Mouse (Mus musculus): ENCODE results near the gene Fam131b. TPM values are rescaled to one million over a fixed set of nuclear protein-coding genes. Genes with fewer than 3 reads are reported as not detected.

Gene Fam131b
- polyA plus RNA-seq, 1 experiment: 0.15 TPM

DNA sequence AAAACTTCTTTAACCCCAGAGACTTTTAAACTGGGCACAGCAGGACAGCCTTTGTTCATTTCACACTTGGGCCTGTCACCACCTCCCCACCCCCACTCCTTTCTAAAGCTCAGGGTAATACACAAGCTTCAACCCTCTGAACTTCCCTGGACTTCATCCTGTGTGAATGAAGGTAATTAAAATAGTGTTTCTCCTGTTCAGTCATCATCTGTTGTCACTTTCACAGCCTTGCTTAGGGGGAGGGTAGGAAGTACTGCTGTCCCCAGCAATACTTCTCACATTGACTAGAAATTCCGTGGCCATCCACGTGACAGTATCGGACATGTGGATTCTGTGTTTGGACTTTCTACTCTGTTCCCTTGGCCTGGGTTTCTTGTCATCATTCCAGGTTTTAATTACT is 45.4 kb upstream of the Fam131b start:
- Histone ChIP-seq H3K4me1 (ENCODE audit: control insufficient read depth, insufficient read depth, insufficient read length) (peaks cover 7% of the 10 kb centered on the region), H3K27me3 (ENCODE audit: control insufficient read depth, insufficient read depth, low read length) (no peaks in the 10 kb centered on the region), H3K36me3 (ENCODE audit: control insufficient read depth, insufficient read depth, low read length) (no peaks in the 10 kb centered on the region), H3K27ac (ENCODE audit: insufficient read depth, low read length) (no peak overlapping the region), H3K4me3 (ENCODE audit: extremely low read depth, insufficient read depth, insufficient read length) (no peak overlapping the region)
- no peak for DNase-seq (ENCODE audit: low read depth in 1 of 2, low spot score in 2 of 2)
- TF ChIP-seq CTCF (IDR thresholded peaks at IDR 0.05; ENCODE audit: extremely low read depth, insufficient read depth, insufficient read length, insufficient replicate concordance) (no peak), POLR2A (IDR thresholded peaks at IDR 0.05; ENCODE audit: low read depth, low read length) (no peak)
- 73% methylated on average over 3 of the region's 3 CpGs for WGBS

DNA sequence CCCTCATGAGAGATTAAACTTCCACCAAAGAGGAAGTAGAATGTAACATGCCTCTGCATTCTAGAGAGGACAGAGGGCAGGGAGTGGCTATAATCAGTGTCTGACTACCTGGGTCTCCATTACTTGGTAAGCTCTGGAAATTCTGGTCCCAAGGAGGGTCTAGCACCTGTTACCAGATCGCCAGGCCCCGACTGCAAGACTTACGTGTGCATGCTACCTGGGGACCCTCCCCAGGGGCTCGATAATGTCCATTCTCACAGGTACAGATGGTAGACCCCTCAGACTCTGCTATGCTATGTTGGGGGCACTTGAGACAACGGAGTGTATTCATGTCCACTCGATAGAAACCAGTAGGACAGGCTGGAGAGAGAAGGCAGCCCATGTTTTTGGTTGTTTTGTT is 40.8 kb upstream of the Fam131b start:
- Histone ChIP-seq H3K4me1 (ENCODE audit: control insufficient read depth, insufficient read depth, insufficient read length) (no peaks in the 10 kb centered on the region), H3K36me3 (ENCODE audit: control insufficient read depth, insufficient read depth, low read length) (0 out of 2 replicates have a peak, but pooled peaks cover 1% of the 10 kb centered on the region)

DNA sequence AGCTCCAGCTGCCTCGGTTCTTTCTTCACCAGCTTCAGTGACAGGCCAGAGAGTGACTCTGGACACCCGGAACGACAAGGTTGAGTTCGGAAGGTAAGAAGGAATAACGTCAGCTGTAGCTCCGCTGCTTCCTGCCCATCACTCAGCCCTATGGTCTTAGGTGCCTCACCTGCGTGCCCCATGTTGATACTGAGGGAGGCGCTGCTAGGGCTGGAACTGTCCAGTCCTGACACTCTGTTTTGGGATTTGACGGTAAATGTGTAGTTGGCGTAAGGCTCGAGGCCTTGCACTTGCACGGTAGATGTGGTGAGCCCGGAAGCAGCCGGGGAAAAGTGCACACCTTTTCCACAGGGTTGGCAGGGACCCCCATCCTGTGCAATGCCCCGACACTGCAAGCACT is 40.2 kb upstream of the Fam131b start:
- no peak for DNase-seq (ENCODE audit: low read depth in 1 of 2, low spot score in 2 of 2)
- peaks cover 4% of the 10 kb centered on the region; the same call in 1 of the 2 replicates for H3K36me3 ChIP-seq (ENCODE audit: control insufficient read depth, insufficient read depth, low read length)
- no peaks in the 10 kb centered on the region for H3K4me1 ChIP-seq (ENCODE audit: control insufficient read depth, insufficient read depth, insufficient read length)
- no peak for TF ChIP-seq POLR2A (IDR thresholded peaks at IDR 0.05; ENCODE audit: low read depth, low read length)
- no peak for TF ChIP-seq CTCF (IDR thresholded peaks at IDR 0.05; ENCODE audit: extremely low read depth, insufficient read depth, insufficient read length, insufficient replicate concordance)
- no peaks in the 10 kb centered on the region for H3K27me3 ChIP-seq (ENCODE audit: control insufficient read depth, insufficient read depth, low read length)
- H3K4me3 ChIP-seq (ENCODE audit: extremely low read depth, insufficient read depth, insufficient read length): no peak overlapping the region
- 93% methylated on average over 15 of the region's 15 CpGs for WGBS
- H3K27ac ChIP-seq (ENCODE audit: insufficient read depth, low read length): no peak overlapping the region

More for the DNA sequence above, 40.8 kb upstream of the Fam131b start:
- no peak for DNase-seq (ENCODE audit: low read depth in 1 of 2, low spot score in 2 of 2)
- H3K27ac ChIP-seq (ENCODE audit: insufficient read depth, low read length): no peak overlapping the region
- 88% methylated on average over 6 of the region's 6 CpGs for WGBS
- TF ChIP-seq POLR2A (IDR thresholded peaks at IDR 0.05; ENCODE audit: low read depth, low read length): no peak
- TF ChIP-seq CTCF (IDR thresholded peaks at IDR 0.05; ENCODE audit: extremely low read depth, insufficient read depth, insufficient read length, insufficient replicate concordance): no peak
- H3K27me3 ChIP-seq (ENCODE audit: control insufficient read depth, insufficient read depth, low read length): no peaks in the 10 kb centered on the region
- no peak overlapping the region for H3K4me3 ChIP-seq (ENCODE audit: extremely low read depth, insufficient read depth, insufficient read length)

DNA sequence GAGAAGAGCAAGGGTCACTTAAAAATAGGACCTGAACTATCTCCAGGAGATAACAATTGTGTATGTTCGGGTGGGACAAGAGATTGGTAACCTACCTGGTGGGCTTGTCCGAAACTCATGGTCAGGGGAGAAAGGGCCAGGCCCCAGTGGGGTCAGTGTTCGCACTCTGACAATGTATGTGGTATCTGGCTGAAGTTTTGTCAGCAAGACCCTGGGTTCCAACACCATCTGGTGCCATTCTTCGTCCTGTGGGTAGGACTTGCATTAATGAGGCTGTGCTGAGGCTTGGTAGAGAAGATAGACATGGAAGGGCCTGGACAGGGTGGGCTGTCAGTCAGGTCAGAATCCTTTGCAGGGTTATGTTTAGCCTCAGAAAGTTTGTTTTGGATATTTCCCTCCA is 39.6 kb upstream of the Fam131b start:
- TF ChIP-seq CTCF (IDR thresholded peaks at IDR 0.05; ENCODE audit: extremely low read depth, insufficient read depth, insufficient read length, insufficient replicate concordance): no peak
- TF ChIP-seq POLR2A (IDR thresholded peaks at IDR 0.05; ENCODE audit: low read depth, low read length): no peak
- no peak for DNase-seq (ENCODE audit: low read depth in 1 of 2, low spot score in 2 of 2)
- Histone ChIP-seq H3K27ac (ENCODE audit: insufficient read depth, low read length) (no peak overlapping the region), H3K27me3 (ENCODE audit: control insufficient read depth, insufficient read depth, low read length) (no peaks in the 10 kb centered on the region), H3K4me3 (ENCODE audit: extremely low read depth, insufficient read depth, insufficient read length) (no peak overlapping the region), H3K4me1 (ENCODE audit: control insufficient read depth, insufficient read depth, insufficient read length) (no peaks in the 10 kb centered on the region), H3K36me3 (ENCODE audit: control insufficient read depth, insufficient read depth, low read length) (peaks cover 6% of the 10 kb centered on the region)
- WGBS: 90% methylated on average over 4 of the region's 4 CpGs

DNA sequence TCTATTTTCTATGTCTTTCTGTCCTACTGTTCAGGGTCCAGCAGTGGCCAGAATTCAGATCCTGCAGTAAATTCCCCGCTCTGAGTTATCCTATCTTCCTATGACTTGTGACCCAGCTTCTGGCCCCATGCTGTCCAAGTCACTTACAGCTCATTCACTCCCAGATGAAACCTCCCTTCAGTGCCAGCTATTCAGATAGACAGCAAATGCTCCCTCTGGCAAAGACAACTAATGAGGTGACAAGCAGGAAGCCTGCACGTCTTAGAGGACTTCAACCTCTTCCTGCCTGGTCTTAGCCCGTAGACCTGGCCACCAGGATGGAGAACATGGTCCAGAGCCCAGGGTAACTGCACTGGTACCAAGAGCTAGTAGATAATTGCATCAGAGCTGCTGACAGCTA is 38.5 kb upstream of the Fam131b start:
- no peak for DNase-seq (ENCODE audit: low read depth in 1 of 2, low spot score in 2 of 2)
- 48% methylated on average over 3 of the region's 3 CpGs for WGBS
- Histone ChIP-seq H3K36me3 (ENCODE audit: control insufficient read depth, insufficient read depth, low read length) (peaks cover 13% of the 10 kb centered on the region), H3K27me3 (ENCODE audit: control insufficient read depth, insufficient read depth, low read length) (no peaks in the 10 kb centered on the region), H3K4me3 (ENCODE audit: extremely low read depth, insufficient read depth, insufficient read length) (no peak overlapping the region), H3K27ac (ENCODE audit: insufficient read depth, low read length) (no peak overlapping the region), H3K4me1 (ENCODE audit: control insufficient read depth, insufficient read depth, insufficient read length) (no peaks in the 10 kb centered on the region)
- TF ChIP-seq POLR2A (IDR thresholded peaks at IDR 0.05; ENCODE audit: low read depth, low read length) (no peak), CTCF (IDR thresholded peaks at IDR 0.05; ENCODE audit: extremely low read depth, insufficient read depth, insufficient read length, insufficient replicate concordance) (no peak)

DNA sequence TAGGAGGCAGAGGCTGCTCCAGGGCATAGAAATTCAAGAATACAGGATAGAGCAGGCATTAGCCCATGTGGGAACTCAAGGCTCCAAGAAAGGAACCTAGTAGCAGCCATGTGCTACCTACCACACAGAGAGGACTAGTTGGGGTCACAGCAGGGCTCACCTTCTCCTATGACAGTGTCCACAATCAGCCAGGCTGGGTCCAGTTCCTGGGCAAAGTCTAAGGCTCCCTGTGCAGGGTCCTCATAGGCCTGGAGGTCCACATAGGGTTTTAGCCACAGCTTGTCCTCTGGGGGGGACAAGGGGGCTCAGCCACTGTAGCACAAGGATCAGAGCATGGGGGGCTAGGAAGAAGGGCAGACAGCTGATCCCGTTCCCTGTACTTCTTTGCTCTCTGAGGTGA is 38.1 kb upstream of the Fam131b start:
- Histone ChIP-seq H3K4me3 (ENCODE audit: extremely low read depth, insufficient read depth, insufficient read length) (no peak overlapping the region), H3K27ac (ENCODE audit: insufficient read depth, low read length) (no peak overlapping the region), H3K36me3 (ENCODE audit: control insufficient read depth, insufficient read depth, low read length) (peaks cover 16% of the 10 kb centered on the region), H3K4me1 (ENCODE audit: control insufficient read depth, insufficient read depth, insufficient read length) (no peaks in the 10 kb centered on the region), H3K27me3 (ENCODE audit: control insufficient read depth, insufficient read depth, low read length) (no peaks in the 10 kb centered on the region)
- no peak for TF ChIP-seq POLR2A (IDR thresholded peaks at IDR 0.05; ENCODE audit: low read depth, low read length)
- TF ChIP-seq CTCF (IDR thresholded peaks at IDR 0.05; ENCODE audit: extremely low read depth, insufficient read depth, insufficient read length, insufficient replicate concordance): no peak
- no peak for DNase-seq (ENCODE audit: low read depth in 1 of 2, low spot score in 2 of 2)
- WGBS: 91% methylated on average over 1 of the region's 1 CpGs

DNA sequence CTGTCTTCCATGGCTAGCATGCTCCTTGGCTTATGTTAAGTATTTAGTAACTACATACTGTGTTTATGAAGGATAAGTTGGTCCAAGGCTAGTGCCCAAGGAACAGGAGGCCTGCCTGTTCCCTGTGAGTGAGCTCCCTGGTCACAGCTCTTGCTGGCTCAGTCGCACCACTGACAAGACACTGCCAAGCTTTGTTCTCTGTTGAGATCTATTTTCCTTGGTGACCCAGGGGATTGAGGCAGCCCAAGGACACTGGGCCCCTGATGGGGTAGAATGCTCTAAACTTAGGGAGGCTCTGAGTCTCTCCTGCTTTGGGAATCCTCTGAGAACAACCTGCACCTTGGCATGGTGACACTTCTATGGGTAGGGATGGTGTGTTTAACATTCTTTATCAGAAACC is 37.6 kb upstream of the Fam131b start:
- TF ChIP-seq POLR2A (IDR thresholded peaks at IDR 0.05; ENCODE audit: low read depth, low read length): no peak
- TF ChIP-seq CTCF (IDR thresholded peaks at IDR 0.05; ENCODE audit: extremely low read depth, insufficient read depth, insufficient read length, insufficient replicate concordance): no peak
- no peaks in the 10 kb centered on the region for H3K27me3 ChIP-seq (ENCODE audit: control insufficient read depth, insufficient read depth, low read length)
- H3K4me3 ChIP-seq (ENCODE audit: extremely low read depth, insufficient read depth, insufficient read length): no peak overlapping the region
- WGBS: 86% methylated on average over 1 of the region's 1 CpGs
- H3K36me3 ChIP-seq (ENCODE audit: control insufficient read depth, insufficient read depth, low read length): peaks cover 18% of the 10 kb centered on the region
- no peak for DNase-seq (ENCODE audit: low read depth in 1 of 2, low spot score in 2 of 2)
- no peak overlapping the region for H3K27ac ChIP-seq (ENCODE audit: insufficient read depth, low read length)
- no peaks in the 10 kb centered on the region for H3K4me1 ChIP-seq (ENCODE audit: control insufficient read depth, insufficient read depth, insufficient read length)
